Mouse (Mus musculus) kidney, embryonic 16.5 days (tissue): ENCODE results near the gene Eif2ak4. TPM values are rescaled to one million over a fixed set of nuclear protein-coding genes. Genes with fewer than 3 reads are reported as not detected.

Experiments used
- ATAC-seq: fragments of 200-750 bp; cut with Nextera tagmentation; 2 replicates; pipeline ENCODE4 v1.8.0; 2017; ENCODE audit warnings: moderate TSS enrichment; ENCODE audit not compliant: low FRiP score, low TSS enrichment
- H3K27ac ChIP-seq: fragments of 300-500 bp; sonication (generic); 2 replicates; pipeline ENCODE4 v1.5.1; 2014; ENCODE audit warnings: low read length
- H3K27me3 ChIP-seq: fragments of 300-500 bp; sonication (generic); 2 replicates; pipeline ENCODE4 v1.6.1; 2014; ENCODE audit warnings: low read length, control low read depth, mixed read lengths; ENCODE audit not compliant: insufficient read depth
- H3K36me3 ChIP-seq: fragments of 300-500 bp; sonication (generic); 2 replicates; pipeline ENCODE4 v1.6.1; 2014; ENCODE audit warnings: low read length, control low read depth, mixed read lengths; ENCODE audit not compliant: insufficient read depth
- H3K4me1 ChIP-seq: fragments of 300-500 bp; sonication (generic); 2 replicates; pipeline ENCODE4 v1.6.1; 2014; ENCODE audit warnings: low read length, control low read depth, mixed read lengths; ENCODE audit not compliant: insufficient read depth
- H3K4me2 ChIP-seq: fragments of 300-500 bp; sonication (generic); replicated peaks from 2 replicates; pipeline ENCODE4 v1.6.1; 2014; ENCODE audit warnings: low read depth, low read length
- H3K4me3 ChIP-seq: fragments of 300-500 bp; sonication (generic); 2 replicates; pipeline ENCODE4 v1.5.1; 2014; ENCODE audit warnings: mild to moderate bottlenecking, low read length
- H3K9ac ChIP-seq: fragments of 300-500 bp; sonication (generic); replicated peaks from 2 replicates; pipeline ENCODE4 v1.6.1; 2014; ENCODE audit warnings: low read length
- H3K9me3 ChIP-seq: fragments of 300-500 bp; sonication (generic); 2 replicates; pipeline ENCODE4 v1.6.1; 2016; ENCODE audit warnings: low read length, control low read depth
- WGBS: fragments of 180-500 bp; shearing (Covaris S2); extraction: QIAGEN DNeasy Blood & Tissue Kit; methylation state at CpG from one replicate; pipeline ENCODE4 v1.1.7; 2014; 5-methylcytosine and 5-hydroxymethylcytosine counted together
- polyA plus RNA-seq: library from polyadenylated mRNA; unstranded; fragments of >200 nt; fragmentation: Nextera tagmentation; extraction: Ambion mirVana; gene quantifications from 2 replicates; pipeline ENCODE4 v1.2.1, GENCODE M21; 2015

Eif2ak4 gene
- polyA plus RNA-seq, 1 experiment from 2014 or later, result 12.5 TPM

GRCm38 (mm10) chr2:118401834-118402727 is 13.7 kb downstream of the Eif2ak4 start:
- ATAC-seq, result 0 out of 2 replicates have a peak, but pooled peaks have one; percentile 9
- H3K27ac ChIP-seq, result no peak overlapping the region
- H3K4me2 ChIP-seq, result no peak overlapping the region
- no peak overlapping the region for H3K9ac ChIP-seq
- peaks cover 7% of the 10 kb centered on the region; the same call in 1 of the 2 replicates for H3K4me1 ChIP-seq
- WGBS, result 63% methylated on average over 5 of the region's 5 CpGs
- H3K36me3 ChIP-seq, result peaks cover 7% of the 10 kb centered on the region; the same call in 1 of the 2 replicates
- H3K9me3 ChIP-seq, result no peaks in the 10 kb centered on the region
- no peak overlapping the region for H3K4me3 ChIP-seq
- no peaks in the 10 kb centered on the region for H3K27me3 ChIP-seq

- H3K4me2 ChIP-seq, result no peak overlapping the region
- WGBS, result 75% methylated on average over 5 of the region's 5 CpGs
- H3K36me3 ChIP-seq, result peaks cover 10% of the 10 kb centered on the region; the same call in 1 of the 2 replicates
Measured at GRCm38 (mm10) chr2:118404336-118404735, 15.9 kb downstream of the Eif2ak4 start.

GRCm38 (mm10) chr2:118405568-118405967 is 17.1 kb downstream of the Eif2ak4 start:
- H3K27me3 ChIP-seq, result no peaks in the 10 kb centered on the region
- peak; percentile 32; the same call in 1 of the 2 replicates for ATAC-seq
- 57% methylated on average over 4 of the region's 4 CpGs for WGBS
- H3K36me3 ChIP-seq, result peaks cover 12% of the 10 kb centered on the region; the same call in 1 of the 2 replicates
- no peak overlapping the region for H3K9ac ChIP-seq
- no peak overlapping the region for H3K27ac ChIP-seq
- H3K4me1 ChIP-seq, result peaks cover 7% of the 10 kb centered on the region; the same call in 1 of the 2 replicates
- no peak overlapping the region for H3K4me3 ChIP-seq
- no peak overlapping the region for H3K4me2 ChIP-seq
- no peaks in the 10 kb centered on the region for H3K9me3 ChIP-seq

More at GRCm38 (mm10) chr2:118404336-118404735, 15.9 kb downstream of the Eif2ak4 start:
- Histone ChIP-seq H3K27me3 (no peaks in the 10 kb centered on the region), H3K9me3 (no peaks in the 10 kb centered on the region), H3K9ac (no peak overlapping the region), H3K27ac (no peak overlapping the region), H3K4me1 (peaks cover 7% of the 10 kb centered on the region; the same call in 1 of the 2 replicates), H3K4me3 (no peak overlapping the region)
- no peak for ATAC-seq

GRCm38 (mm10) chr2:118406811-118407210 is 18.4 kb downstream of the Eif2ak4 start:
- 80% methylated on average over 2 of the region's 2 CpGs for WGBS
- Histone ChIP-seq H3K4me1 (peaks cover 7% of the 10 kb centered on the region; the same call in 1 of the 2 replicates), H3K9me3 (no peaks in the 10 kb centered on the region)

GRCm38 (mm10) chr2:118408336-118408895 is 20.0 kb downstream of the Eif2ak4 start:
- Histone ChIP-seq H3K27me3 (no peaks in the 10 kb centered on the region), H3K36me3 (peaks cover 30% of the 10 kb centered on the region), H3K4me3 (no peak overlapping the region), H3K4me1 (peaks cover 7% of the 10 kb centered on the region; the same call in 1 of the 2 replicates), H3K9me3 (no peaks in the 10 kb centered on the region), H3K27ac (no peak overlapping the region), H3K4me2 (no peak overlapping the region), H3K9ac (no peak overlapping the region)
- 80% methylated on average over 4 of the region's 4 CpGs for WGBS
- no peak for ATAC-seq

More at GRCm38 (mm10) chr2:118406811-118407210, 18.4 kb downstream of the Eif2ak4 start:
- H3K4me3 ChIP-seq, result no peak overlapping the region
- peaks cover 22% of the 10 kb centered on the region for H3K36me3 ChIP-seq
- no peak overlapping the region for H3K9ac ChIP-seq
- no peak for ATAC-seq
- no peak overlapping the region for H3K27ac ChIP-seq
- no peaks in the 10 kb centered on the region for H3K27me3 ChIP-seq
- no peak overlapping the region for H3K4me2 ChIP-seq

- WGBS, result 95% methylated on average over 11 of the region's 11 CpGs
- Histone ChIP-seq H3K4me2 (no peak overlapping the region), H3K9ac (no peak overlapping the region), H3K27ac (no peak overlapping the region), H3K36me3 (peaks cover 43% of the 10 kb centered on the region), H3K27me3 (no peaks in the 10 kb centered on the region), H3K4me1 (no peaks in the 10 kb centered on the region), H3K4me3 (no peak overlapping the region), H3K9me3 (no peaks in the 10 kb centered on the region)
- ATAC-seq, result no peak
Measured at GRCm38 (mm10) chr2:118412821-118413220, 24.4 kb downstream of the Eif2ak4 start.

GRCm38 (mm10) chr2:118415601-118416355 is 27.4 kb downstream of the Eif2ak4 start:
- Histone ChIP-seq H3K27me3 (no peaks in the 10 kb centered on the region), H3K9ac (no peak overlapping the region), H3K4me2 (no peak overlapping the region), H3K9me3 (no peaks in the 10 kb centered on the region), H3K36me3 (peaks cover 49% of the 10 kb centered on the region), H3K27ac (no peak overlapping the region), H3K4me1 (no peaks in the 10 kb centered on the region), H3K4me3 (no peak overlapping the region)
- WGBS, result 91% methylated on average over 6 of the region's 6 CpGs
- ATAC-seq, result no peak

- WGBS, result 94% methylated on average over 4 of the region's 4 CpGs
- no peak overlapping the region for H3K4me3 ChIP-seq
Measured at GRCm38 (mm10) chr2:118418076-118418475, 29.7 kb downstream of the Eif2ak4 start.

GRCm38 (mm10) chr2:118421951-118422350 is 33.5 kb downstream of the Eif2ak4 start:
- Histone ChIP-seq H3K27me3 (no peaks in the 10 kb centered on the region), H3K36me3 (peaks cover 37% of the 10 kb centered on the region), H3K9ac (no peak overlapping the region), H3K4me1 (no peaks in the 10 kb centered on the region), H3K27ac (no peak overlapping the region), H3K4me3 (no peak overlapping the region), H3K4me2 (no peak overlapping the region), H3K9me3 (no peaks in the 10 kb centered on the region)
- ATAC-seq, result no peak
- 84% methylated on average over 15 of the region's 15 CpGs for WGBS

More at GRCm38 (mm10) chr2:118418076-118418475, 29.7 kb downstream of the Eif2ak4 start:
- Histone ChIP-seq H3K9ac (no peak overlapping the region), H3K4me2 (no peak overlapping the region), H3K36me3 (peaks cover 47% of the 10 kb centered on the region), H3K4me1 (no peaks in the 10 kb centered on the region), H3K27me3 (no peaks in the 10 kb centered on the region), H3K27ac (no peak overlapping the region), H3K9me3 (no peaks in the 10 kb centered on the region)
- ATAC-seq, result no peak
